In genomic region chr5:73209201-73210096, GRCm38 (mm10) we compare ENCODE assay signal across 8 mouse cellular contexts. TPM values are rescaled to one million over a fixed set of nuclear protein-coding genes. Genes with fewer than 3 reads are reported as not detected.
DNase-seq lines count a peak whose midpoint lies in the region; ATAC-seq and TF ChIP-seq lines count a peak whose summit lies in the region.

No protein-coding gene starts in this region.

- ATAC-seq in midbrain, embryonic 11.5 days (ENCODE audit: low FRiP score) = no peak
- peak; percentile 28; the same call in 1 of the 2 replicates for ATAC-seq in liver, embryonic 14.5 days (ENCODE audit: insufficient read depth)

- no peaks in the 10 kb centered on the region for H3K27me3 ChIP-seq in midbrain, embryonic 11.5 days (ENCODE audit: control insufficient read depth, insufficient read depth, low read length)
- no peaks in the 10 kb centered on the region for H3K27me3 ChIP-seq in midbrain, embryonic 10.5 days (ENCODE audit: low read depth, poor library complexity, severe bottlenecking)
- no peaks in the 10 kb centered on the region for H3K27me3 ChIP-seq in liver, embryonic 14.5 days (ENCODE audit: control insufficient read depth, insufficient read depth, low read length)

- no peak for TF ChIP-seq CTCF in liver, embryonic 14.5 days (IDR thresholded peaks at IDR 0.05; ENCODE audit: low read depth)

- 73% methylated on average over 20 of the region's 20 CpGs for WGBS in midbrain, embryonic 11.5 days
- WGBS in midbrain, embryonic 10.5 days = 80% methylated on average over 20 of the region's 20 CpGs
- WGBS in liver, embryonic 14.5 days (ENCODE audit: insufficient replicate concordance) = 61% methylated on average over 20 of the region's 20 CpGs

- no peak for TF ChIP-seq EP300 in liver, embryonic 14.5 days (IDR thresholded peaks at IDR 0.05; ENCODE audit: low read depth)

- H3K36me3 ChIP-seq in midbrain, embryonic 11.5 days (ENCODE audit: control insufficient read depth, insufficient read depth, low read length) = no peaks in the 10 kb centered on the region
- peaks cover 54% of the 10 kb centered on the region for H3K36me3 ChIP-seq in midbrain, embryonic 10.5 days
- H3K36me3 ChIP-seq in liver, embryonic 14.5 days (replicated peaks; ENCODE audit: control insufficient read depth, insufficient read depth, low read depth) = no peaks in the 10 kb centered on the region

- H3K9me3 ChIP-seq in midbrain, embryonic 11.5 days (ENCODE audit: control insufficient read depth, low read length) = no peaks in the 10 kb centered on the region
- no peaks in the 10 kb centered on the region for H3K9me3 ChIP-seq in midbrain, embryonic 10.5 days (replicated peaks)
- H3K9me3 ChIP-seq in liver, embryonic 14.5 days (ENCODE audit: control insufficient read depth, low read length) = no peaks in the 10 kb centered on the region

- peak; percentile 45 for DNase-seq in midbrain, embryonic 11.5 days (ENCODE audit: low spot score, missing footprints)
- DNase-seq in midbrain, embryonic 10.5 days (ENCODE audit: low spot score) = no peak
- peak; percentile 39 to 45 for DNase-seq in cerebellum, postnatal 25 days
- no peak for DNase-seq in liver, embryonic 14.5 days (ENCODE audit: low read depth in 3 of 3, low spot score in 3 of 3)
- peak; percentile 44 for DNase-seq in thymus, postnatal 25 days
- no peak for DNase-seq in gastrocnemius, postnatal 10 days
- no peak for DNase-seq in gastrocnemius, postnatal 14 days
- DNase-seq in frontal cortex, postnatal 36 days (ENCODE audit: low spot score in 2 of 2) = no peak

- H3K4me3 ChIP-seq in midbrain, embryonic 11.5 days (ENCODE audit: low read depth, low read length) = no peak overlapping the region
- H3K4me3 ChIP-seq in midbrain, embryonic 10.5 days = no peak overlapping the region
- no peak overlapping the region for H3K4me3 ChIP-seq in liver, embryonic 14.5 days (ENCODE audit: insufficient read depth in 1 of 2, low read depth in 2 of 2, low read length in 2 of 2)

- H3K27ac ChIP-seq in midbrain, embryonic 11.5 days (ENCODE audit: low read depth, low read length) = no peak overlapping the region
- no peak overlapping the region for H3K27ac ChIP-seq in midbrain, embryonic 10.5 days (replicated peaks)
- no peak overlapping the region for H3K27ac ChIP-seq in liver, embryonic 14.5 days

- no peak overlapping the region for H3K4me2 ChIP-seq in midbrain, embryonic 11.5 days
- H3K4me2 ChIP-seq in liver, embryonic 14.5 days (ENCODE audit: low read depth) = no peak overlapping the region

- no peaks in the 10 kb centered on the region; the same call in 1 of the 2 replicates for H3K4me1 ChIP-seq in midbrain, embryonic 11.5 days (ENCODE audit: control insufficient read depth, insufficient read depth, low read length)
- H3K4me1 ChIP-seq in midbrain, embryonic 10.5 days = peaks cover 13% of the 10 kb centered on the region; the same call in 1 of the 2 replicates
- peaks cover 3 to 15% of the 10 kb centered on the region in 2 experiments for H3K4me1 ChIP-seq in liver, embryonic 14.5 days (replicated peaks; ENCODE audit: control insufficient read depth in 2 of 2, insufficient read depth in 2 of 2, low read length in 1 of 2)

- H3K9ac ChIP-seq in midbrain, embryonic 11.5 days (ENCODE audit: low read length) = no peak overlapping the region
- no peak overlapping the region for H3K9ac ChIP-seq in liver, embryonic 14.5 days (replicated peaks)

- intact Hi-C loops in gastrocnemius, postnatal 14 days (cut with DNase I; ENCODE audit: low total_unique reads) = no loop called here

RNA-seq across cellular contexts. Expression of gene Fryl, which starts 47.0 kb away (rescaled TPM):
- 39.0 and 42.5 TPM in 2 replicates for polyA plus RNA-seq in midbrain, embryonic 11.5 days (2014; fragmentation: Nextera tagmentation; extraction: Ambion mirVana)
- polyA plus RNA-seq in midbrain, embryonic 10.5 days (2016; fragmentation: Nextera tagmentation; extraction: Ambion mirVana) = 23.7 and 30.8 TPM in 2 replicates
- polyA plus RNA-seq in liver, embryonic 14.5 days (2012; rRNA removed) = 15.4 and 22.1 TPM in 2 replicates
- polyA plus RNA-seq in liver, embryonic 14.5 days (2014; fragmentation: Nextera tagmentation; extraction: Ambion mirVana) = 41.8 and 46.7 TPM in 2 replicates
- total RNA-seq in gastrocnemius, postnatal 10 days (2021) = 10 to 100 TPM; 23.8 to 36.4 TPM
- total RNA-seq in gastrocnemius, postnatal 14 days (2021) = 10 to 100 TPM; 18.5 to 19.5 TPM

Comparison
In these comparisons a context has a peak if more than half of its experiments do, and no peak if none do; other contexts are left out.
1. DNase-seq: peak in midbrain, embryonic 11.5 days (single experiment), cerebellum, postnatal 25 days (2 of 2) and thymus, postnatal 25 days (single experiment); none in midbrain, embryonic 10.5 days (single experiment), liver, embryonic 14.5 days (0 of 3), gastrocnemius, postnatal 10 days (single experiment), gastrocnemius, postnatal 14 days (single experiment) and frontal cortex, postnatal 36 days (0 of 2).